In the genomic region with DNA sequence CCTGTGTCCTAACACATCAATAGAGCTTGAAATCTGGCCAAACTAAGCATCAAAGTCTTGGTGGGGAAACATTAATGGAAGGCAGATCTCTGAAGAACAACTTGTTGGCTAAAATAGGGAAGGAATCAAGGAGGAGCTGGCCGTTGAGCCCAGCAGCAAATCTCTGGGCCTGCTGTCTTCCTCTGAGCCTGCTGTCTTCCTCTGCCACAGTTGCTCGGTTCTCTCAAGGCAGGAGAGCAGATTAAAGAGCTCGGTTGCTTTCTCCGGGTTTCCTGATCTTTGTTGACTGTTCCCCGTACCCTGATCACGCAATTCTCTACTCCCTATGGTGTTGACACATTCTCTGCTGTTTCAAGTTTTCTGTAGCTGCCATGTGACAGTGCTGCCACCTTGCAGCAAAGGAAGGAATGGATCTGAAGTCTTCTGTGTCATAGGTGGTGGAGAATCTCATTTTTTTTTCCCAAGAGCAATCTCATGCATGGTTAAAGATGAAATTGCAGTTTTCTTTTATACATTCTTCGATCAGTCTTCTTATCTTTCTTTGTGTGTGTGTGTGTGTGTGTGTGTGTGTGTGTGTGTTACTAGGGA, we compare ENCODE assay signal across 9 mouse cellular contexts. TPM values are rescaled to one million over a fixed set of nuclear protein-coding genes. Genes with fewer than 3 reads are reported as not detected.
DNase-seq lines count a peak whose midpoint lies in the region; ATAC-seq and TF ChIP-seq lines count a peak whose summit lies in the region.
"Had no signal": no experiment of that assay in that cellular context is flagged by ENCODE, and none has a peak within 500 bp of the region (broad histone marks: within the 10 kb centered on the region; RNA-seq: fewer than 3 reads in every experiment).

No protein-coding gene starts in this region.

- WGBS in embryonic facial prominence, embryonic 11.5 days, result 35% methylated on average over 7 of the region's 7 CpGs
- 35% methylated on average over 7 of the region's 7 CpGs for WGBS in embryonic facial prominence, embryonic 10.5 days
- 13% methylated on average over 7 of the region's 7 CpGs for WGBS in heart, postnatal 0 days

- TF ChIP-seq POLR2A in cortical plate, adult 2 months (IDR thresholded peaks at IDR 0.05; ENCODE audit: extremely low read depth, insufficient read depth, low read length), result no peak

- TF ChIP-seq EP300 in heart, postnatal 0 days (IDR thresholded peaks at IDR 0.05; ENCODE audit: low read depth), result no peak

- H3K4me1 ChIP-seq in embryonic facial prominence, embryonic 11.5 days (ENCODE audit: control insufficient read depth, insufficient read depth, low read length), result no peaks in the 10 kb centered on the region
- peaks cover 3% of the 10 kb centered on the region; the same call in 1 of the 2 replicates for H3K4me1 ChIP-seq in embryonic facial prominence, embryonic 10.5 days
- no peaks in the 10 kb centered on the region for H3K4me1 ChIP-seq in cortical plate, adult 2 months (ENCODE audit: control insufficient read depth, insufficient read depth, low read length)
- H3K4me1 ChIP-seq in heart, postnatal 0 days (ENCODE audit: control insufficient read depth, insufficient read depth), result no peaks in the 10 kb centered on the region

- peak; percentile 80 for TF ChIP-seq CTCF in cortical plate, adult 2 months (IDR thresholded peaks at IDR 0.05; ENCODE audit: extremely low read depth, insufficient read depth, low read length)
- TF ChIP-seq CTCF in heart, postnatal 0 days (IDR thresholded peaks at IDR 0.05; ENCODE audit: low read depth), result peak; percentile 83
- TF ChIP-seq CTCF in left cerebral cortex, adult 2 months (IDR thresholded peaks at IDR 0.05), result peak; percentile 76

- H3K4me2 ChIP-seq in embryonic facial prominence, embryonic 11.5 days (ENCODE audit: low read depth, low read length), result no peak overlapping the region
- peak overlapping the region; percentile 33 for H3K4me2 ChIP-seq in heart, postnatal 0 days (ENCODE audit: low read depth, low read length)

- no peaks in the 10 kb centered on the region for H3K27me3 ChIP-seq in embryonic facial prominence, embryonic 11.5 days (ENCODE audit: control insufficient read depth, insufficient read depth, low read length)
- H3K27me3 ChIP-seq in embryonic facial prominence, embryonic 10.5 days (replicated peaks; ENCODE audit: low read depth, poor library complexity, severe bottlenecking), result no peaks in the 10 kb centered on the region; the same call in 1 of the 2 replicates
- H3K27me3 ChIP-seq in heart, postnatal 0 days (ENCODE audit: control insufficient read depth, insufficient read depth, low read length), result no peaks in the 10 kb centered on the region

- DNase-seq in embryonic facial prominence, embryonic 11.5 days (ENCODE audit: low spot score), result peak; percentile 22
- no peak for DNase-seq in embryonic facial prominence, embryonic 10.5 days (ENCODE audit: low spot score)
- peak; percentile 52 for DNase-seq in ES-CJ7 (ENCODE audit: low read depth, low spot score)
- peak; percentile 67 for DNase-seq in heart, postnatal 0 days (ENCODE audit: low spot score)
- DNase-seq in left cerebral cortex, adult 2 months (ENCODE audit: extremely low spot score in 1 of 2, low spot score in 2 of 2), result peak; percentile 43 to 47
- DNase-seq in telencephalon, adult 2 months (ENCODE audit: low read depth, low spot score), result peak; percentile 40

- H3K4me3 ChIP-seq in embryonic facial prominence, embryonic 11.5 days (ENCODE audit: low read depth, low read length), result no peak overlapping the region
- H3K4me3 ChIP-seq in embryonic facial prominence, embryonic 10.5 days, result no peak overlapping the region
- H3K4me3 ChIP-seq in cortical plate, adult 2 months (ENCODE audit: insufficient read depth, low read length), result no peak overlapping the region
- no peak overlapping the region for H3K4me3 ChIP-seq in heart, postnatal 0 days (ENCODE audit: low read depth, low read length)
- H3K4me3 ChIP-seq in left cerebral cortex, adult 2 months, result no peak overlapping the region

- no peak for ATAC-seq in embryonic facial prominence, embryonic 11.5 days (replicated peaks; ENCODE audit: insufficient number of reproducible peaks, low FRiP score, low TSS enrichment, low read depth)
- ATAC-seq in heart, postnatal 0 days (ENCODE audit: insufficient read depth, low read depth), result no peak
- ATAC-seq in megakaryocyte progenitor cell, adult 5-6 weeks (replicated peaks; ENCODE audit: poor library complexity), result peak; percentile 75

- H3K9ac ChIP-seq in embryonic facial prominence, embryonic 11.5 days (replicated peaks; ENCODE audit: low read length), result no peak overlapping the region
- H3K9ac ChIP-seq in heart, postnatal 0 days (replicated peaks; ENCODE audit: low read depth, low read length), result no peak overlapping the region

- intact Hi-C loops in left cerebral cortex, adult 2 months (cut with DNase I), result loop anchor here (5.0 to 10.0 kb wide), 2 partner anchors 36 to 384 kb away; no protein-coding TSS in a partner anchor

- no peaks in the 10 kb centered on the region for H3K9me3 ChIP-seq in embryonic facial prominence, embryonic 11.5 days (replicated peaks; ENCODE audit: control insufficient read depth, low read length)
- H3K9me3 ChIP-seq in embryonic facial prominence, embryonic 10.5 days, result no peaks in the 10 kb centered on the region
- H3K9me3 ChIP-seq in heart, postnatal 0 days (replicated peaks; ENCODE audit: control insufficient read depth, low read length), result no peaks in the 10 kb centered on the region

- no peak overlapping the region for H3K27ac ChIP-seq in embryonic facial prominence, embryonic 11.5 days (replicated peaks; ENCODE audit: low read depth, low read length)
- no peak overlapping the region for H3K27ac ChIP-seq in embryonic facial prominence, embryonic 10.5 days (replicated peaks)
- no peak overlapping the region for H3K27ac ChIP-seq in cortical plate, adult 2 months (ENCODE audit: insufficient read depth, low read length)
- no peak overlapping the region for H3K27ac ChIP-seq in heart, postnatal 0 days (ENCODE audit: low read depth)
- peak overlapping the region; percentile 25 for H3K27ac ChIP-seq in left cerebral cortex, adult 2 months

- H3K36me3 ChIP-seq in embryonic facial prominence, embryonic 11.5 days (replicated peaks; ENCODE audit: control insufficient read depth, insufficient read depth, low read depth, low read length), result no peaks in the 10 kb centered on the region
- H3K36me3 ChIP-seq in embryonic facial prominence, embryonic 10.5 days (replicated peaks), result no peaks in the 10 kb centered on the region
- H3K36me3 ChIP-seq in heart, postnatal 0 days (replicated peaks; ENCODE audit: control insufficient read depth, insufficient read depth, low read length), result no peaks in the 10 kb centered on the region

RNA-seq across cellular contexts. Expression of a gene that starts 1.5 kb away (rescaled TPM):
- not detected in 2 replicates for polyA plus RNA-seq in embryonic facial prominence, embryonic 11.5 days (2014; fragmentation: Nextera tagmentation; extraction: Ambion mirVana)
- polyA plus RNA-seq in embryonic facial prominence, embryonic 10.5 days (2016; fragmentation: Nextera tagmentation; extraction: Ambion mirVana), result not detected in 2 replicates
- polyA plus RNA-seq in cortical plate, adult 2 months (2012; rRNA removed), result not detected in 2 replicates
- total RNA-seq in heart, postnatal 0 days (2014; rRNA removed; ENCODE audit: low replicate concordance), result not detected in 2 replicates
- not detected in 2 replicates for polyA plus RNA-seq in heart, postnatal 0 days (2015; fragmentation: Nextera tagmentation; extraction: Ambion mirVana)
- not detected for total RNA-seq in left cerebral cortex, adult 2 months (2021)
- total RNA-seq in megakaryocyte progenitor cell, adult 5-6 weeks (2015), result not detected in 2 replicates
- total RNA-seq in megakaryocyte progenitor cell, adult 5-6 weeks (2017), result not detected in 2 replicates
- total RNA-seq: ES-E14 had no signal

RNA-seq across cellular contexts. Expression of a gene that starts 39.3 kb away (rescaled TPM):
- polyA plus RNA-seq in embryonic facial prominence, embryonic 11.5 days (2014; fragmentation: Nextera tagmentation; extraction: Ambion mirVana), result 22.5 TPM in 2 replicates
- 21.7 and 26.2 TPM in 2 replicates for polyA plus RNA-seq in embryonic facial prominence, embryonic 10.5 days (2016; fragmentation: Nextera tagmentation; extraction: Ambion mirVana)
- 27.0 and 28.0 TPM in 2 replicates for polyA plus RNA-seq in cortical plate, adult 2 months (2012; rRNA removed)
- total RNA-seq in heart, postnatal 0 days (2014; rRNA removed; ENCODE audit: low replicate concordance), result 11.5 and 24.4 TPM in 2 replicates
- polyA plus RNA-seq in heart, postnatal 0 days (2015; fragmentation: Nextera tagmentation; extraction: Ambion mirVana), result 2.5 and 3.0 TPM in 2 replicates
- total RNA-seq in left cerebral cortex, adult 2 months (2021), result 10 to 100 TPM; 80.8 to 81.2 TPM
- 31.0 and 33.0 TPM in 2 replicates for total RNA-seq in megakaryocyte progenitor cell, adult 5-6 weeks (2015)
- total RNA-seq in megakaryocyte progenitor cell, adult 5-6 weeks (2017), result 32.8 and 35.5 TPM in 2 replicates

RNA-seq across cellular contexts. Expression of a gene that starts 39.4 kb away (rescaled TPM):
- polyA plus RNA-seq in embryonic facial prominence, embryonic 11.5 days (2014; fragmentation: Nextera tagmentation; extraction: Ambion mirVana), result 36.5 and 39.4 TPM in 2 replicates
- 41.3 TPM in 2 replicates for polyA plus RNA-seq in embryonic facial prominence, embryonic 10.5 days (2016; fragmentation: Nextera tagmentation; extraction: Ambion mirVana)
- polyA plus RNA-seq in cortical plate, adult 2 months (2012; rRNA removed), result 49.0 and 66.4 TPM in 2 replicates
- total RNA-seq in heart, postnatal 0 days (2014; rRNA removed; ENCODE audit: low replicate concordance), result 2.2 and 4.3 TPM in 2 replicates
- 10.3 and 10.4 TPM in 2 replicates for polyA plus RNA-seq in heart, postnatal 0 days (2015; fragmentation: Nextera tagmentation; extraction: Ambion mirVana)
- total RNA-seq in left cerebral cortex, adult 2 months (2021), result 10 to 100 TPM; 34.0 to 35.5 TPM
- 23.8 and 24.0 TPM in 2 replicates for total RNA-seq in megakaryocyte progenitor cell, adult 5-6 weeks (2015)
- 15.7 and 19.4 TPM in 2 replicates for total RNA-seq in megakaryocyte progenitor cell, adult 5-6 weeks (2017)
